Mouse (Mus musculus) megakaryocyte, embryonic 14.5 days (primary cell): ENCODE data around the gene Gm17577. TPM values are rescaled to one million over a fixed set of nuclear protein-coding genes. Genes with fewer than 3 reads are reported as not detected.
"Not testable (repeated sequence)": the region's sequence is repeated elsewhere in the genome, so short reads cannot be mapped to it uniquely, and the experiment has no call there.

ENCODE experiments used
- H3K27me3 ChIP-seq: replicated peaks from 2 replicates; pipeline ENCODE3; 2012; ENCODE audit warnings: inconsistent platforms
- H3K36me3 ChIP-seq: replicated peaks from 2 replicates; pipeline ENCODE3; 2012; ENCODE audit warnings: low read length, inconsistent platforms, mixed read lengths
- H3K4me1 ChIP-seq: 2 replicates; pipeline ENCODE4 v1.6.1; 2012; ENCODE audit warnings: inconsistent platforms
- H3K4me3 ChIP-seq: replicated peaks from 2 replicates; pipeline ENCODE3; 2012; ENCODE audit warnings: moderate library complexity, mild to moderate bottlenecking, inconsistent platforms
- H3K9me3 ChIP-seq: 2 replicates; pipeline ENCODE4 v1.6.1; 2012; ENCODE audit warnings: inconsistent platforms
- polyA plus RNA-seq: library from polyadenylated mRNA; stranded (reverse); fragments of >175 nt; gene quantifications from 2 replicates; pipeline ENCODE4 v1.2.3, GENCODE M21; 2012; ENCODE audit warnings: low replicate concordance; ENCODE audit not compliant: insufficient read depth

Gene Gm17577
- not detected in 2 replicates for polyA plus RNA-seq

DNA sequence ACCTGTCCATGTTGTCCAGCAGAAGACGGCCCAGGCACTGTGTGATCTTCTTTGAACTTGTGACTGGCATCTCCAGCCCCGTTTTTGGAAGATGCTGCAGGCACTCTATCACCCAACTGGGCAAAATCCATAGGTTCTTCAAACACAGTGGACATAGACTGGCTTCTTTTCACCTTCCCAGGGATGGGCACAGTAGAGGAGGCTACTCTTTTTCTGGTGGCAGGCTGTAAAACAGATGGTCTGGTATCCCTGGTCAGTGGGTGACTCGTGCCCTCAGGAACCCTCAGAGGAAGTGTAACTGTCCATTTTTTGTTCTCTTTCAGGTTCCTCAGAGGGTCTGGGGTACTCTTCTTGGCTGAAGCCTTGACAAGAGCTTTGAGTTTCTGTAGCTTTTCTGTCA, at the start of gene Gm17577:
Gene Gm17577 (minus strand): TSS at position 101 of the 400 bp plus-strand sequence.
- H3K9me3 ChIP-seq, H3K4me3 ChIP-seq, H3K4me1 ChIP-seq, H3K36me3 ChIP-seq, H3K27me3 ChIP-seq: not testable (repeated sequence)

DNA sequence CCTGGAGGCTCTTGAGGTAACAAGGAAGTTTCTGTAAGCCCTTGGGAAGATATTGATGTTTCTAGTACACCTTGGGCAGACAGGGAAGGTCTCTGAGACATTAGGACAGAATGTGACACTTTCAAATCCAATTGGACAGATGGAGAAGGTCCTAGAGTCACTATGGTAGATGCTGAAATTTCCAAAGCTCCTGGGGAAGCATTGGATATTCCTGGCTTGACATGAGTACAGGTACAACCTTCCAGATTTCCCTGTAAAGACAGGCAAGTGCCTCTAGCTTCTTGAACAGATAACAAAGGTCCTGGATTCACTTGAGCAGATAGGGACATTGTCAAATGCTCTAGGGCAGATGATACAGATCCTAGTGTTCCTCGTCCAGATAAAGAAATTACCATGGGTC, 24.3 kb downstream of the Gm17577 start, which contains the start of gene Srsx:
Gene Srsx (minus strand): TSS at position 101 of the 400 bp plus-strand sequence.
- H3K9me3 ChIP-seq, H3K36me3 ChIP-seq, H3K4me3 ChIP-seq, H3K4me1 ChIP-seq, H3K27me3 ChIP-seq: not testable (repeated sequence)

Other genes with a start within 250 kb of the Gm17577 start
- not detected in 2 replicates for gene Gm17521, start 217.2 kb downstream of the Gm17577 start, polyA plus RNA-seq
- 0.03 TPM in 1 of 2 replicates, not detected in the other for gene Cldn34c1, start 143.4 kb downstream of the Gm17577 start, polyA plus RNA-seq
- not detected in 2 replicates for gene Srsx, start 24.4 kb downstream of the Gm17577 start, polyA plus RNA-seq